Mouse (Mus musculus) regulatory T cell (primary cell): ENCODE measurements around the gene Pxmp2.

Experiments used
- in situ Hi-C: fragments of 300-600 bp; cut with MboI, MseI; formaldehyde crosslinking; loops from one replicate; pipeline ENCODE4 v1.15.1; 2025; ENCODE audit warnings: high pct_unique_total_duplicates

The Pxmp2 gene

DNA sequence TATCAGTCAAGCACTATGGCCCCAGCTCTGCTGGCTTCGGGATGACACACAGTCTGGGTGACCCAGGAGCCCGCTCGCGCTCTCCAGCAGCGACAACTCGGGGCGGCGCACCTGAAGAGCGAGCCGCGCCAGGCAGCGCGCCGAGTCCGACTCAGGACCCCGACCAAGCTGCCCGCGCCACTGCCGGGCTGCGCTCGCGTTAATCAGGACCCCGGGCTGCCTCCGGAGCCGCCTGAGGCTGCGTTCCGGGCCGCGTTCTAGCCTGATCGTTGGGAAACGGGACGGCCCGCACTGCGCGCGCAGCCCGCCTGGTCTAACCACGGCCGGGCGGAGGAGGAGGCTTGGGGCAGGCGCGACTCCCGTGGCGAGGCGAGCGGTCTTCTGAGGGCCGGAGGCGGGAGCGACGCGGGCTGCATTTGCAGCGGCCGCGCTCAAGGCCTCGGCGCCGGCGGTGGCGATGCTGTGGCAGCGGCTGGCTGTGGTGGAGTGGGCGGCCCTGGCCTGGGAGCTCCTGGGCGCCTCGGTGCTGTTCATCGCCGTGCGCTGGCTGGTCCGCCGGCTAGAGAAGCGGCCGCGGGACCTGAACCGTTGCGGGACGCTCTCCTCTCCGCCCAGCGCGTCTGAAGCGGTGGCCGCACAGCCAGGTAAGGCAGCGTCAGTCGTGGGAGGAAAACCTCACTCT lies 55.1 kb downstream of the Pxmp2 start, which contains the start of gene Ankle2:
Gene Ankle2 (plus strand): TSS at position 225 of the 682 bp plus-strand sequence.
- in situ Hi-C loops = no loop called here

- in situ Hi-C loops = no loop called here
Observed at GRCm38 (mm10) chr5:110230401-110230779, 55.6 kb downstream of the Pxmp2 start.

DNA sequence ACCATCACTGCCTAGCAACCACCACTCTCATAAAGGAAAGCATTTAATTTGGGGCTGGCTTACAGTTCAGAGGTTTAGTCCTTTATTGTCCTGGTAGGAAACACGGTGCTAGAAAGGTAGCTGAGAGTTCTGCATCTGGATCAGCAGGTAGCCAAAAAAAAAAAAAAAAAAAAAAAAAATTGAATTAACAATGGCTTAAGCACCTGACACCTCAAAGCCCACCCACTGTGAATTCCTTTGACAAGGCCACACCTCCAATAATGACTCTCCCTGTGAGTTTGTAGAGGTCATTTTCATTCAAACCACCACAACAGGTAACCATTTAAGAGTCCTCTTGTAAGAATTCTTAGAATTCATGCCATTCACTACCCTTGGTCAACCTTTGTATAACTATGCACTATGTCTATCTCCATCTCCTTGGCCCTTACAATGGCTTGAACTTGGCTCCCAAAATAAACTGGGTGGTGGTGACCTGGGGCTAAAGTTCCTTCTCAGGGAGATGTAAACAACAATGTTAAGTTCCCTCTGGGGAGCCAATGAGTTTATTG lies 58.6 kb downstream of the Pxmp2 start:
- in situ Hi-C loops = no loop called here

- in situ Hi-C loops = no loop called here
Observed at GRCm38 (mm10) chr5:110225056-110225455, 60.9 kb downstream of the Pxmp2 start.
